Mouse (Mus musculus) C2C12 (cell line): Measurements from ENCODE around the gene Sorbs1.

Experiments used
- CTCF ChIP-seq: IDR thresholded peaks from one replicate; pipeline ENCODE4 v1.5.1; 2011; ENCODE audit not compliant: control insufficient read depth, insufficient read depth, insufficient read length
- FOSL1 ChIP-seq: IDR thresholded peaks from one replicate; pipeline ENCODE4 v1.8.0; 2011; ENCODE audit warnings: mild to moderate bottlenecking, low read length; ENCODE audit not compliant: poor library complexity, insufficient read depth, severe bottlenecking
- USF1 ChIP-seq: IDR thresholded peaks from one replicate; pipeline ENCODE4 v1.6.1; 2011; ENCODE audit warnings: low read depth, mild to moderate bottlenecking, control low read depth, moderate library complexity

- TF ChIP-seq FOSL1, result no peak
- no peak for TF ChIP-seq CTCF
- TF ChIP-seq USF1, result no peak
These were observed 74.7 kb downstream of the Sorbs1 start for GRCm38 (mm10) chr19:40438907-40439306.
